Mouse (Mus musculus) right cerebral cortex, postnatal 36 days (tissue): Measurements from ENCODE around the gene Tagap.
"Not testable (repeated sequence)": the region's sequence is repeated elsewhere in the genome, so short reads cannot be mapped to it uniquely, and the experiment has no call there.

ENCODE experiments used
- DNase-seq, 2 experiments: peaks; one replicate each; pipeline ENCODE4 v3.0.0; 2022; ENCODE audit warnings: low spot score in 2 of 2, mixed read lengths in 1 of 2

Gene Tagap

GRCm38 (mm10) chr17:7968490-7968889, 42.7 kb downstream of the Tagap start:
- DNase-seq = not testable (repeated sequence)

- not testable (repeated sequence) for DNase-seq
Observed at GRCm38 (mm10) chr17:7969782-7970181, 44.0 kb downstream of the Tagap start.

GRCm38 (mm10) chr17:7983484-7983883, 57.7 kb downstream of the Tagap start:
- DNase-seq = not testable (repeated sequence)
